Mouse (Mus musculus) embryonic stem cell, embryonic (primary cell): ENCODE measurements at regions not wholly inside any gene's neighbourhood (a gene's known extent, or its start where the extent isn't known, plus 50 kb on each side); places are given as distances from the start of the nearest gene placed in this dataset.
"Not testable (repeated sequence)": the region's sequence is repeated elsewhere in the genome, so short reads cannot be mapped to it uniquely, and the experiment has no call there.

Experiments
- CTCF ChIA-PET, 4 experiments: fragments of 300-600 bp in 2 of 4; fragments of 350-600 bp in 2 of 4; sonication (Branson Sonifier 250); formaldehyde crosslinking; loops; one replicate each; lab custom pipeline; 2022; ENCODE audit warnings: inconsistent platforms in 2 of 4; lab: Charles Lee
- POLR2A ChIA-PET, 4 experiments: fragments of 300-600 bp in 2 of 4; fragments of 350-600 bp in 2 of 4; sonication (Branson Sonifier 250); formaldehyde crosslinking; loops; one replicate each; lab custom pipeline; 2022; ENCODE audit warnings: antibody characterized with exemption in 4 of 4, inconsistent platforms in 1 of 4; lab: Charles Lee

DNA sequence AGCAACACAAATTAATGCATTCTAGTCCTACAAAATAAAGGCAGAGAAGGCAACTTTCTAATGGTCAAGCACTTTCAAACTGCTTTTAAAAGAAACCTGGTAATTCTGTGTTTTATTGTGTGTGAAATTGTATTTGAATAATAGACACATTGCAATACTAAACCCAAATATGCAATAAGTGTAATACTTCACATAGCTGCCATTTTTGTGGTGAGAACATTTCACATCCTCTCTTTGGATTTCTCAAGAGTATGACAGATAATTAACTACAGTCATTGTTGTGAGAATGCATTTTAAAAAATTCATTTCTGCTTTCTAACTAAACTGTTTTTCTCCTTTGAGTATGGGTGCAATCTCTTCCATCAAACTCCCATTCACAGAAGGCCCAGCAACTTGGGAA lies 256.4 kb downstream of the Sema3d start:
- POLR2A ChIA-PET: no interaction called here
- CTCF ChIA-PET: no interaction called here

DNA sequence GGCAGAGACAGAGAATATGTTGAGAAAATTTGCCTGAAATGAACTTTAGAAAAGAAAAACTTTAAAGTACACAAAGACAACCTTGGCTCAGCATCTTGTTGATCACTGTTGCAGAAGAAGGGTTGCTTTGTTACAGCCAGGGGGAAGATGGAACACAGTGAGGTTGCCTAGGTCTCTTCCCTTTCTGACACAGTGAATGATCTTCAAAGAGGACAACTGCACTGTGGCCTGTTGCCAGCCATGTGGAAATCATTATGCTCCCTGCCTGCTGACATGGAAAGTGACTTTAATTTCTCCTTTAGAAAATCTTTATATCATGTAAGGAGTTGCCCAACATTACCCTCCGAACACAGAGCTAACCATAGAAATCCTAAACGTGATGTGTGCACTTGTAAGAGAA lies 263.1 kb downstream of the Sema3d start:
- CTCF ChIA-PET: no interaction called here
- POLR2A ChIA-PET: no interaction called here

DNA sequence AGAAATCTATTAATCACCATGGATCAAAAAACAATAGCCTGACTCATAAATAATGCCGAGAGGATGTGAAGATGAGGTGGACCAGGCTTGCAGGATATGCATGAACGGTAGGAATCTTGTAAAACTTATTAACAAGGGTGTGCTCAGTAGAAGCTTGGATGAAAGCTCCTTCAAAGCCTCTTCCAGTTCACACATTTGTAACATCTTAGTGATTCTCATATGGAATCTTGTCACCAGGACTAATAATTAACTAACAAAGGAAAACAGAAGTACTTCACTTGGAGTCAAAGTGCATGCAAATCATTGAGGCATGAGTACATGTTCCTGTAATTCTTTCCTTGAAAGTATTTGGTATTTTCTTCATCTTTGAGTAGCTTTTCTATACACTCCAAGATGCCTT lies 290.5 kb downstream of the Sema3d start:
- CTCF ChIA-PET: no interaction called here
- POLR2A ChIA-PET: no interaction called here

DNA sequence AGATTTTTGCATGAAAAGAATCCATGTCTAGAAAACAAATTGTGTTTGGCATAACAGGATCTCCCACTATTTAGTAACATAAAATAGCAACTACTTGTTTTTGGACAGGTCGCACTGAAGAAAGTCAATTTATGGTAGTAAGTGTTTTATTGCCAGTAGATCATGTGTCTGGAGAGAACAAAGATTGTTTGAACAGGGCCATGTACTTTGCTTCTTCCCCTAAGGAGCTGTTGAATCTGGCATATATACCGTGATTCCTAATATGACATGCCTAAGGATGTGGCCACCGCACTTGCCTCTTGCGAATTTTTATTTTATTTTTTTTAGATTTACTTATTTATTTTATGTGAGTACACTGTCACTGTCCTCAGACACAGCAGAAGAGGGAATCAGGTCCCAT lies 290.9 kb downstream of the Sema3d start:
- ChIA-PET CTCF (no interaction called here), POLR2A (no interaction called here)

DNA sequence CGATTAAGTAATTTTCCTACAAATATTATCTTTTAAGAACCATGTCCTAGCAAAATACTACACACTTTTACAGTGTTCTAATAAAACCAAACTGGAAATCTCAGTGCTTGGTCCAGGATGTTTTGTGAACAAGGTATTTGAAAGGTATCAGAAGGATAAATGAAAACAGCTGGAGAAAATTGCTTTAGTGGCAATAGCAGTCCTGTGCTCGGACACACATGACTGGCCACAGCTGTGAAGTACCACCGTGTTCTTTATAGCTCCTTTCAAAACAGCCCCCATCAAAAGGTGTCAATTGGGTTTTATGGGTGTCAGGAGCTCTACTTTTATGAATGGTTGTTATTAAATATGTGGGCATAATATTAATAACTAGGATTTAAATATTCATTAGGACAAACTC lies 293.5 kb downstream of the Sema3d start:
- ChIA-PET CTCF (no interaction called here), POLR2A (no interaction called here)

DNA sequence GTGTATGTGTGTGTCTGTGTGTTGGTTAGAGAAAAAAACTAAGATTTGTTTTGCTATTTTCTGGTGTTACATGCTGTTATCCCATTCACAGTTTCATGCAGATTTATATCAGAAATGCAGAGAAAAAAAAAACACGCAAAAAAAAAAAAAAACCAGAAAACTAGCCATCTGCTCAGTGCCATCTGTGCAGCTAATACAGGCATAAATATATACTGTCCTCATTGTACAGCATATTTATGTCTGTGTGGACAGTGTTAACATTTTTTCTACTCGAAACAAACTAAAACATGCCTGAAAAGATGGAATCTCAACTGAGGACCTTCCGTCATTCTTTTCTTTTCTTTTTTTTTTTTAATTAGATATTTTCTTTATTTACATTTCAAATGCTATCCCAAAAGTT lies 331.7 kb downstream of the Sema3d start:
- ChIA-PET POLR2A (no interaction called here), CTCF (no interaction called here)

DNA sequence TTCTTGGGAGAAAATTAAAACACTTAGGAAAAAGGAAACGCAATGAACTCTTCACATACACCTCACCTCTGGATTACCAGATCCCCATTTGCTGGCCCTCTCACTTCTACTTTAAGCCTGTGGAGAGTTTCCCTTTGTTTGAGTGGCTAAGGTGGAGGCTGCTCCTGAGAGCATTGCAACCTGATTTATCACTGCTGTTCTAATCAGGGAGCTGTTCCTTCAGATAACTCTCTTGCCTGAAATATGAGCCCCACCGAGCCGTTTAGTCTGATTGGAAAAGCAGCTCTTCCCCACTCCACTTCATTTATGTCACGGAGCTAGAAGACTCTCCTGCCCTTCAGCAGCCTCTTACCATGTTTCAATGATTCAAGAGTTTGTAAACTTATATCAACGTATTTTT lies 368.3 kb downstream of the Sema3d start:
- ChIA-PET CTCF (no interaction called here), POLR2A (no interaction called here)

DNA sequence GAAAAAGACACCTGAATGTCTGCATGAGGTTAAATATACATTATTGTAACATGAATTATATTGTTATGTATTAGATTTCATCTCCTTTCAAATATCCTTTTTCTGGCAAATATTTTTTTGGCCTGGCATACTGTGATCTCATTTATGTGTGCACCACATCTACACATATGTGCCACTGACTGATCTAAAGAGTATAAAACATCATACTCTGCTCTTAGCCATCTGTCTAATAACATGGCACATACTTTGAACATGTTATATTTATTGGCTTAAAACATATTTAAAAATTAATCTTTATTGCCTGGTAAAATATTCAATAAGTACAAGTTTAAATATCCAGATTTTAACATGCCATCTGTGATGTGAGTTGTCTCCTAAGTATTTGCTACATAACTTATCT lies 365.6 kb upstream of the Sema3a start:
- POLR2A ChIA-PET: no interaction called here
- CTCF ChIA-PET: no interaction called here

DNA sequence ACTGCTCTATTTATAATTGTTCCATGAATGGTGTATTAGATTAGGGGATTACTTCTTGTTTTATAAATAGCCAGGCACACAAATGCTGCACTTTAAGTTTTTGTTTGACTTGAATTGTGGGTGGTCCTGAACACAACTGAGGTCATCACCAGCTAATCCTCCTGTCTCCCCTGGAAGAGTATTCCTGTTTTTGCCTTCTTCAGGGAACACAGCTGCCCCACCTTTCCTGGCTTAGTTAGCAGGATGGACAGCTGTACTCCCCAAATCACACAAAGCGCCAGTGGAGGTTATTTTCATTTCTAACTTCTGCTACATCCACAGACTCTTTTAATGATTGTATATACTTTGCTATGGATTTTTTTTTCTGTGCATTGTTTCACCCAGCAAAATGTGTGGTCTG lies 357.8 kb upstream of the Sema3a start:
- CTCF ChIA-PET: no interaction called here
- POLR2A ChIA-PET: no interaction called here

DNA sequence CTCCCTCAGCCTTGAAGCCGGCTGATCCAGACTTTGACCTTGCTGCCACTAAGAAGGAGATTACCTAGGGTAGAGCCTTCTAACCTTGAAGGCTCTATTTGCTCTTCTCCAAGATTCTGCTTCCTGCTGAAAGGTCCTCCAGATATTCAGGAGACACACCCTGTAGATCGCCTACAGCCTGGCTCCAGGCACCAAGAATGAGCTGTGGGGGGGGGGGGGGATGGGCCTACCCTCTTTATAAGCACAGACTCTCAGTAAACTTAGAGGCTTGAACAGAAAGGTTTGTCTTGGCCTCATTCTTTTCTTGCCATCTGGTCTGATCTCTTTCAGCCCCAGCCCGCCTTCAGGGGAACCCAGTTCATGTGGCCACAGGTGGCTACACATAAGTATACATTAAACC lies 342.5 kb upstream of the Sema3a start:
- ChIA-PET POLR2A (interaction anchor here in 1 of 4 experiments (0.6 kb wide), 1 partner anchor 22 kb away, joined by 4 read pairs; no protein-coding TSS in a partner anchor), CTCF (interaction anchor here in 1 of 4 experiments (0.7 kb wide), 1 partner anchor 142 kb away, joined by 12 read pairs; no protein-coding TSS in a partner anchor)

DNA sequence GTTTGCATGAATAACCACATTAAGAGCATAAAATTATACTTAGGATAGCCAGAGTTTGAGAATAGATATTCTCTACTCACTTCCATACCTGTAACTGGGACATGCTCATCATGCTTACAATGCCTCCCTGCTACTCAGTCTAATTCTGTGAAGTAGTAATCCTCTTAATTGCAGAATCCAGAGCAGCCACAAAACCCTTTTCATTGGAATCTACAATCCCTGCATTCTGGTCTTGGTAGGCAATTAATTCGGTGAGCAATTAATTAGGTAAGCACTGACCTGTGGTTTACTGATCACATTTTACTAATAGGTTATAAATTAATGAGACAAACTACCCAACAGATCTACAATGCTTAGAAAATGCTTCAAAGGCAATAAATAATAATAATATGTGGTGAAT lies 316.5 kb upstream of the Sema3a start:
- CTCF ChIA-PET: no interaction called here
- POLR2A ChIA-PET: no interaction called here

DNA sequence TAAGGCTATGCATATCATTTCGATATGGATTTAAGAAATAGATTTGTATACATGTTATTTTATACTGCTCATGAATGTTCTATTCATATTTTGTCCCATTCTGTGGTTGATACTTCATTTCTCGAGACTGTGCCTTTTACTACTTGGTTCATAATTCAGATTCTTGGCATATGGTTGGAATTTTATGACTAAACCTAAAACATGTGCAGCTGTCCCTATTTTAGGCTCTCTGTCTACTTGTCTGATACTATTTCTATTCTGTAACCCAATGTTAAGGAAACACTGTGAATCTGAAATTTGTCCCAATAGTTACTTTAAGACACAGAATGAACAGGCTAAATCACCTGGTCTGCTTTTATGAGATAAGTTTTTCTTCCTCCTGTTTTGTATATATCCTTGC lies 315.3 kb upstream of the Sema3a start:
- ChIA-PET POLR2A (no interaction called here), CTCF (no interaction called here)

DNA sequence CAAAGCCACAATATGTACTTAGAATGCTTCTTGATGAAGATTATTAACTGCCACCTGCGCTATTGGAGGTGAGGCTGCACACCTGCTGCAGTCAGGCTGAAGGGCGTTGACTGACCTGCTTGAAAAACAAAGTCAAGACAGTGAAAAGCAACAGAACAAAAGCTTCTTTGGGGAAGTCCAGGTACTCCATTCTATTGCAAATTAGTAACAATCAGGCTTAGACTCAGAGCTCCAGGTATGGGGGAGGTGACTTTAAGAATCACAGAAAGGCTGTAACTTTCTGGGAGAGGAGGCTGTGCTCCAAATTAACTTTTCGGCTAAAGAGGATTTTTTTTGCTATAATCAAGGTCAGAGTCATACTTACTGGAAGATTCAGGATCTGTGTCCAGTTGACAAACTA lies 278.0 kb upstream of the Sema3a start:
- CTCF ChIA-PET: not testable (repeated sequence)
- POLR2A ChIA-PET: interaction anchor here in 1 of 4 experiments (1.0 to 1.4 kb wide), 2 partner anchors 21 to 25 kb away, joined by 3 to 4 read pairs; no protein-coding TSS in a partner anchor

DNA sequence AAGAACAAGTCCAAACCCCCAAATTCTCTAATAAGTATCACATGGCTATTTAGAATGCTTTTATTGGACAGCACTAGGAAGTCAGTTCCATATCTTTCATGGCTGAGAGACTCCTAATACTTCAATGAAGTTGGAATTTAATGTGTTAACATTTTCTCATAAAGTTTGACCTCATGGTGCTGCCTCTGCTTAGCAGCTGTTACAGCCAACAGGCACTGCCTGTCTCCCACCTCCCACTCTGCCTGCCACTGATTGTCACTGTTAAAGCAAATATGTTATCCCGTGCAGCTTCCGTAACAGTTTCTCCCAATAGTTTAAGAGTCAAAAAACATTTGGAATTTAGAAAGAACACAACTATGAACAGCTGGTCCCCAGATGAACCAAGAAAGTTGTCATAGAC lies 268.3 kb upstream of the Sema3a start:
- CTCF ChIA-PET: no interaction called here
- POLR2A ChIA-PET: no interaction called here

DNA sequence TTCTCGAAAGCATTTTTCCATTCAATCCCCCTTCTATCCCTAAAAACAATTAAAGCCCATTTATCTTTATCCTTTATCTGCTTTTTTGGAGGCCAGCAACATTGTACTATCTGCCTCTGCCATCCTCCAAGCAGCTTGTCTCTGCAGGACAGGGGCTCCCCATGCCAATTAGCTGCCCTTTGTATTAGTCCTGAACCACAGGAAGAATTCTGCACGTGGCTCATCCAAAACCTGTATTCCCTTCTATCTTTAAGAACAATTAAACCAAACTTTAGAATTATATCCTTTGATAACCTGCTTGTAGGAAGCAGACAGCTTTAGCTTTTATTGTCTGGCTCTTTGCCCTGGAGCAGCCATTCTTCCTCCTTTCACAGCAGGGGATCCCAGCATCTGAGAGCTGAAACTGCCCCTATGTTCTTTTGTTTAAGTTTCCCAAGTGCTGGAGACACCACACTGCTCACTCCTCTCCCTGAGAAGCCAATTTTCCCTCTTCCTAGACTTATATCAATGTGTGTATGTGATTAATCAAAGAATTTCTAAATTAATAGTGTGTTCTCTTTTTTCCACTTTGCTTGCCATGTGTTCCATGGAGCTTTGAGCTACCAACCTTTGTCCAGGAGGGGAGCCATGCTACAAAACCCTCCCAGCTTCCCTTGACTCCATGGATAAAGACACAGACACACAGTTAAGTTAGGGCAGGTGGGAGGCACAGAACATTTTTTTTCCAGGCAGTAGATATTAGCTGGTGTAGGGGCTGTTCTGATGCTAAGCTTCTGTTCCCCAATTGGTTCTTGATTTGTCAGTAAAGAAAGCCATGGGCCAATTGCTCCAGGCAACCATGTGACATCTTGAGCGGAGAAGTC lies 256.6 kb upstream of the Sema3a start:
- ChIA-PET CTCF (interaction anchor here in 1 of 4 experiments (0.5 kb wide), 1 partner anchor 106 kb away, joined by 3 read pairs; no protein-coding TSS in a partner anchor), POLR2A (interaction anchor here in 1 of 4 experiments (0.8 kb wide), 1 partner anchor 21 kb away, joined by 3 read pairs; no protein-coding TSS in a partner anchor)

DNA sequence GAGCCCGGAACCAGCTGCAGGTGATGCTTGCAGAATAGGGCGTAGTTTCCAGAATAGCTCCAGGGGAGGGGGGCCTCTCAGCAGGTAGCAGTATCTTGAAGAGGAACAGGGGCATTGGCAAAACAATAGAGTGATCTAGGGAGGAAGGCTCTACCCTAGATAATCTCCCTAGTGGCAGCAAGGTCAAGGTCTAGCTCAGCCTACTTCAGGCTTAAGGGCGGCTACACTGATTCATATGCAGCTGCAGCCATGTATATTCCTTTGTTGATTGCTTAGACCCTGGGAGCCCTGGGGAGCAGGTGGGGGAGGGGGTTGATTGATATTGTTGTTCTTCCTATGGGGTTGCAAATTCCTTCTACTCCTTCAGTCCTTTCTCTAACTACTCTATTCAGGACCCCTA lies 252.3 kb upstream of the Sema3a start:
- ChIA-PET POLR2A (interaction anchor here in 1 of 4 experiments (0.9 kb wide), 1 partner anchor 26 kb away, joined by 4 read pairs; no protein-coding TSS in a partner anchor), CTCF (no interaction called here)

DNA sequence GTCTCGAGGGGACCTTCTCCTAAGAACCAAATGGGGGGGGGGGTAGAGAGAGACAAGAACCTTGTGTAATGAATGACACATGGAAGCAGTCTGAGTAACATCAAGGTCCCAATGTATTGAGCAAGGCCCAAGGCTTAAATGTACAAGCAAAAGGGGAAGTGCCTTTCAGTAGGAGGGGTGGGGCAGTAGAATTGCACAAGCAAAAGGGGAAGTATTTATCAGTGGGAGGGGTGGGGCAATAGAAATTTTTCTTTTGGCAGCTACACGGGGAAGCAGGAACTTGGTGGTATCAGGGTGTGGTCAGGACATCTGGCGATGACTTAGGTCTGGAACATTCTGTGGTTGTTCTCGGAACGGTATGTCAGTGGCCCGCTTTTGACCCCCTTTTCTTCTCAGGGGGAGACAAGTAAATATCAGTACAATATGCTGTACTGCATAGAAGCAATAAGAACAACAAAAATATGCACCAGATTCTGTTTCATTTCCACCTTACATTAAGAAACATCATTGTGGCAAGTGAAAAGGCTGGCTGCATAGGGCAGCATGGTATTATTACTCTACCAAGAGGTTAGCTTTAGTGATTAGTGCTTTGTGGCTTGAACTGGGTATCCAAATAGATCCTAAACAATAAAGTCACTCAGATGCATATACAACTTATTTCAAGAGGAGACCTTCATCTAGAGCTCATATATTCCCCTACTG lies 247.5 kb upstream of the Sema3a start:
- POLR2A ChIA-PET: no interaction called here
- CTCF ChIA-PET: no interaction called here

DNA sequence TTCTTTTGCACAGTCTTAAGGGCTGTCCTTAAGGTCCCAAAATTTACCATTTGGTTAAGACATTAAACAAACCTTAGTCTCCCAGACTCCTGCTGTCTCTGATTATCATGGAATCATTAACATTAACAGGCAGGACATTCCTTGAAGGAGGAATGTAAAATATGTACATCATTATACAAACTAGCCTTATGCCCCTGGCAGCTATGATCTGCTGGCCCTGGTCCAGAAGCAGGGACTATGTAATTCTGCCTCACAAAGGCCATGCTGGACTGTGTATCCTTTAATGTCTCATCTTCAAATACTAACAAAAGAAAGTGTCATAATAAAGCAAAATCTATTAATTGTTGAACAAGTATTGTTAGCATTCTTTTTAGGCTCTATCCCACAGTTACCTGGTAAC lies 232.9 kb upstream of the Sema3a start:
- POLR2A ChIA-PET: no interaction called here
- CTCF ChIA-PET: no interaction called here

DNA sequence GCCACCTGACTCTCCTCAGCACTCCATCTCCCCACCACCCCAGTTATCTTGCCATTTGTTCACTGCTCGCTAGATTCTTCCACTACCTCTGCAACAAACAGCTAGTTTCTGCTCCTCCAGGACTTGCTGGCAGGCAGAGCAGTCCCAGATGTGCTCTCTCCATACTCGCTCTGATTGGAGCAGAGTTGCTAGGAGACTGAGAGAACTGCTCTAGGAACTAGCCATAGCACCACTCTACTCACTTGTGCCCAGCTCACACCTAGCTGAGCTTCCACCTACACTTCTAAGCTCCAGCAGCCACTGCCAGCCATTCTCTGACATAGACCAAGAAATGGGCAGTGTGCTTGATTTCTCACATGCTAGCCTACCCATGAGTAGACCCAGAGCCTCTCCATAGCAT lies 230.6 kb upstream of the Sema3a start:
- POLR2A ChIA-PET: no interaction called here
- CTCF ChIA-PET: no interaction called here

DNA sequence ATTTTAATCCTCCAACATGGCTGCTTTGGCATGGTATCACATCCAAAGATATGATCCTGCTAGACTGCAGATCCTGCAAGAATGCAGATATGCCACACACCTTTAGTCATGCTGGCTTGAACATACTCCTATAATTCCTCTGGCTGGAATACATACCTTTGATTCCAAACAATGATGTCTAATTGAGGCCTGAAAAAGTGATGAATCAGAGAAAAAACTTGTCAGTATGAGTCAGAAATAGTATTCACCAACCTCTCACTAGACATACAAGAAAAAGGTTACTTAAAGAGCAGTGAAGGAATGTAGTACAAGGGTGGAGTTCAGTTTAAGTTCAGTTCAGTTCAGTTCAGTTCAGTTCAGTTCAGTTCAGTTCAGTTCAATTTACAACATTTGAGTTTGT lies 214.5 kb upstream of the Sema3a start:
- CTCF ChIA-PET: no interaction called here
- POLR2A ChIA-PET: no interaction called here

DNA sequence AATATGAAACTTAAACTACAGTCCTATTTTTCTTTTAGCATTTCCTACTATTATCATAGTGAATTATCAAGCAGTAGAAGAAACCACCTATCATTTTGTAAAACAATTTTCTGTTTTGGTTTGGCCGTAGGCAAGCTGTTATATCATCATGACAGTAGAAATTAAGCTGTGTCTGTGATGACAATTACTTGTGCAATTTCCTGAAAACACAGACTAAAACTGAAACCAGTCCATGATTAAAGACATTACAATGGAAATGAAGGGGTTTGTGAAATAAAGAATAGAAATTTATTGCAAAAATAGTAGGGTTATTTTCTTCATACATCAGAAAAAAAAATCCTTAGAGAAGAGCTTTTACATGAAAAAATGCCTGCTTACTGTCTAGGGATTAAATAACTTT lies 210.8 kb upstream of the Sema3a start:
- ChIA-PET POLR2A (no interaction called here), CTCF (no interaction called here)
